Mouse (Mus musculus) liver, adult 2 months (tissue): ENCODE results near the gene Ripor2.

Source experiments
- CTCF ChIP-seq: fragments of 200-500 bp; IDR thresholded peaks from 2 replicates; pipeline ENCODE4 v1.5.1; 2011; ENCODE audit warnings: low read depth, low read length, control low read depth
- POLR2A ChIP-seq: fragments of 200-500 bp; IDR thresholded peaks from 2 replicates; pipeline ENCODE4 v1.6.1; 2011; ENCODE audit warnings: low read length, control low read depth; ENCODE audit not compliant: insufficient read depth; ENCODE audit errors: extremely low read depth

DNA sequence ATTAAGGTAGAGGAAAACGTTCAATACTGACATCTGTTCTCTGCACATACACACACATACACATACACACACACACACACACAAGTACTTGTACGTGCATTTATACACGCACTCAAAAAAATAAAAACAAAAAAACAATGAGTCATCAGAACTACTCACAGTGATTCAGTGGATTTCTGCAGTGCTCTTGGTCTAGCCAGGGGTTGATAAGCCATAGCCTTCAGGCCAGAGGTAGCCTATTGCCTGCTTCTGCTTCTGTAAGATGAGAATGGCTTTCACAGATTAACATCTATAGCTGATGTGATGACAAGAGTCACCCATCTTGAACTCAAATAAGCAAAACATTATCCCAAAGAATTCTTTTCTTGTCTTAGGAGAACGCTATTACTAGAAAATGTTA lies 41.6 kb downstream of the Ripor2 start:
- TF ChIP-seq CTCF (no peak), POLR2A (no peak)
